Mouse (Mus musculus): ENCODE measurements around the gene Nqo2. TPM values are rescaled to one million over a fixed set of nuclear protein-coding genes. Genes with fewer than 3 reads are reported as not detected.
A peak's percentile ranks its signal among the peaks of the same experiment; 100 is the strongest.

Gene Nqo2
- total and polyA plus RNA-seq, 3 experiments = 0.29 to 13.1 (median 11.8) TPM

- Histone ChIP-seq H3K4me1 (ENCODE audit: insufficient read depth, low read depth, low read length) (peaks cover 21% of the 10 kb centered on the region), H3K4me3 (ENCODE audit: low read depth, low read length) (no peak overlapping the region), H3K27me3 (ENCODE audit: insufficient read depth, low read length) (no peaks in the 10 kb centered on the region), H3K36me3 (replicated peaks) (no peaks in the 10 kb centered on the region), H3K9me3 (replicated peaks) (no peaks in the 10 kb centered on the region)
- TF ChIP-seq TAL1 (conservative IDR thresholded peaks at IDR 0.05; ENCODE audit: low read depth, low read length) (no peak), CTCF (IDR thresholded peaks at IDR 0.05; ENCODE audit: low read depth, low read length) (no peak), POLR2AphosphoS5 (IDR thresholded peaks at IDR 0.05; ENCODE audit: insufficient replicate concordance, low read depth, low read length) (no peak), GATA2 (IDR thresholded peaks at IDR 0.05; ENCODE audit: borderline replicate concordance, low read depth, low read length) (no peak), GATA1 (IDR thresholded peaks at IDR 0.05; ENCODE audit: borderline replicate concordance, low read length) (no peak)
- DNase-seq (ENCODE audit: low spot score) = no peak
- no peak for ATAC-seq (ENCODE audit: extremely low read depth, insufficient number of reproducible peaks, low FRiP score, poor library complexity, severe bottlenecking)
Observed at GRCm38 (mm10) chr13:33966574-33966973, 2.1 kb downstream of the Nqo2 start.

- Histone ChIP-seq H3K27me3 (ENCODE audit: insufficient read depth, low read length) (no peaks in the 10 kb centered on the region), H3K9me3 (replicated peaks) (no peaks in the 10 kb centered on the region), H3K36me3 (replicated peaks) (peaks cover 14% of the 10 kb centered on the region), H3K4me3 (ENCODE audit: low read depth, low read length) (no peak overlapping the region), H3K4me1 (ENCODE audit: insufficient read depth, low read depth, low read length) (peaks cover 3% of the 10 kb centered on the region; the same call in 1 of the 2 replicates)
- no peak for TF ChIP-seq TAL1 (conservative IDR thresholded peaks at IDR 0.05; ENCODE audit: low read depth, low read length)
- TF ChIP-seq POLR2AphosphoS5 (IDR thresholded peaks at IDR 0.05; ENCODE audit: insufficient replicate concordance, low read depth, low read length) = no peak
- no peak for TF ChIP-seq GATA2 (IDR thresholded peaks at IDR 0.05; ENCODE audit: borderline replicate concordance, low read depth, low read length)
- TF ChIP-seq GATA1 (IDR thresholded peaks at IDR 0.05; ENCODE audit: borderline replicate concordance, low read length) = no peak
- no peak for TF ChIP-seq CTCF (IDR thresholded peaks at IDR 0.05; ENCODE audit: low read depth, low read length)
- ATAC-seq (ENCODE audit: extremely low read depth, insufficient number of reproducible peaks, low FRiP score, poor library complexity, severe bottlenecking) (no peak), DNase-seq (ENCODE audit: low spot score) (no peak)
Observed at GRCm38 (mm10) chr13:33989625-33990024, 25.1 kb downstream of the Nqo2 start.

- no peaks in the 10 kb centered on the region; the same call in 1 of the 2 replicates for H3K4me1 ChIP-seq (ENCODE audit: insufficient read depth, low read depth, low read length)
- no peaks in the 10 kb centered on the region for H3K27me3 ChIP-seq (ENCODE audit: insufficient read depth, low read length)
- peak; percentile 56 for TF ChIP-seq CTCF (IDR thresholded peaks at IDR 0.05; ENCODE audit: low read depth, low read length)
- TF ChIP-seq GATA2 (IDR thresholded peaks at IDR 0.05; ENCODE audit: borderline replicate concordance, low read depth, low read length) = no peak
- DNase-seq (ENCODE audit: low spot score) (peak; percentile 35), ATAC-seq (ENCODE audit: extremely low read depth, insufficient number of reproducible peaks, low FRiP score, poor library complexity, severe bottlenecking) (no peak)
- peaks cover 8% of the 10 kb centered on the region for H3K36me3 ChIP-seq (replicated peaks)
- H3K9me3 ChIP-seq (replicated peaks) = no peaks in the 10 kb centered on the region
- H3K4me3 ChIP-seq (ENCODE audit: low read depth, low read length) = no peak overlapping the region
Observed at GRCm38 (mm10) chr13:33995197-33995596, 30.7 kb downstream of the Nqo2 start.

DNA sequence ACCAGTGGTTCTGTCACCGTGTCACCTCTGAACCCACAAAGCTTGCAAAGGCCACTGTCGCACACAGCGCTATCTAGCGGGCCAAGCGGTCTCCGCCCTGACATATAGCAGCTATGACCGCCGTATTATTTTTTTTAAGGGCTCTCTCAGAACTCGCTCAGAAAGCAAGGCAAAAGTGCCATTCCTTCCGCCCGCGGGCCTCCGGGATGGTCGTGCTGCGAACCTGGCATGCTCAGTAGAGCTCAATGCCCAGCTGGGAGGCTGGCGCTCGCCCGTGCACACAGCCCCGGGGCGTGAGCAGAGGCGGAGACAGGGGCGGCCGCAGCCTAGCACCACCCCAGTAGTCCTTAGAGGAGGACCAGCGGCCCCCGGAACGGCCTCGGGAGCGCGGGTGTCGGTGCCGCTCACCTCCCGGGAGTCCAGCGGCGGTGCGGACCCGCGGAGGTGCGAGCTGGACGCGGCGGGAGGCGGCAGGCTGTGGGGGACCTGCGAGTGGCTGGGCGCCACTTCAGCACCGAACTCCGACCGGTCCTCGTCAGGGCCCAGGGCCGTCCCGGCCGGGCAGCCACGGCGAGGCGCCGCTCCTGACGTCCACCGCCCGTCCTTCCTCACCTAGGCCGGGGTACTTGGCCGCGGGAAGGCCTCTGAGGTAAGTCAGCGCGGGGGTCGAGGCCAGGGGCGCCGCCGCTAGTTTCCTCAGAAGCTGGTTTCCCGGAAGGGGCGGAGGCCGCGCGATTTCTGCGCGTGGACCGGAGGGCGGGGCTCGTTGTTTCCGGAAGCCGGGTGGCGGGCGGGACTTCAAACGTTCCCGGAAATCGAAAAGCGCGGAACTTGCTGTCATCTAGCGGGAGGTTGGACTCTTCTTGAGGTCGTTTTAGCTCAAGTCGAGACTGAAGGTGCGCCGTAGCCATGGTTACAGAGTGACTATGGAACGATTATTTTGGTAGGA lies 37.8 kb downstream of the Nqo2 start, which contains the start of the genes Ripk1 and Serpinb6a:
Gene Ripk1 (plus strand): TSS at position 306 of the 949 bp plus-strand sequence.
Gene Serpinb6a (minus strand): TSS at position 737 of the 949 bp plus-strand sequence.
- Histone ChIP-seq H3K27me3 (ENCODE audit: insufficient read depth, low read length) (no peaks in the 10 kb centered on the region), H3K9me3 (replicated peaks) (no peaks in the 10 kb centered on the region), H3K4me3 (ENCODE audit: low read depth, low read length) (peak within 1 kb of the TSS; percentile 100), H3K4me1 (ENCODE audit: insufficient read depth, low read depth, low read length) (peaks cover 27% of the 10 kb centered on the region), H3K36me3 (replicated peaks) (peaks cover 12% of the 10 kb centered on the region)
- TF ChIP-seq CTCF (IDR thresholded peaks at IDR 0.05; ENCODE audit: low read depth, low read length) (no peak), GATA1 (IDR thresholded peaks at IDR 0.05; ENCODE audit: borderline replicate concordance, low read length) (no peak)
- peak; percentile 88 for ATAC-seq (ENCODE audit: extremely low read depth, insufficient number of reproducible peaks, low FRiP score, poor library complexity, severe bottlenecking)
- DNase-seq (ENCODE audit: low spot score) = peak; percentile 85

GRCm38 (mm10) chr13:34003058-34003457 lies 38.6 kb downstream of the Nqo2 start:
- no peak for TF ChIP-seq TAL1 (conservative IDR thresholded peaks at IDR 0.05; ENCODE audit: low read depth, low read length)
- no peak for TF ChIP-seq GATA2 (IDR thresholded peaks at IDR 0.05; ENCODE audit: borderline replicate concordance, low read depth, low read length)
- Histone ChIP-seq H3K4me3 (ENCODE audit: low read depth, low read length) (peak overlapping the region; percentile 100), H3K9me3 (replicated peaks) (no peaks in the 10 kb centered on the region), H3K4me1 (ENCODE audit: insufficient read depth, low read depth, low read length) (peaks cover 29% of the 10 kb centered on the region), H3K27me3 (ENCODE audit: insufficient read depth, low read length) (no peaks in the 10 kb centered on the region), H3K36me3 (replicated peaks) (peaks cover 12% of the 10 kb centered on the region)
- no peak for ATAC-seq (ENCODE audit: extremely low read depth, insufficient number of reproducible peaks, low FRiP score, poor library complexity, severe bottlenecking)
- DNase-seq (ENCODE audit: low spot score) = no peak

DNA sequence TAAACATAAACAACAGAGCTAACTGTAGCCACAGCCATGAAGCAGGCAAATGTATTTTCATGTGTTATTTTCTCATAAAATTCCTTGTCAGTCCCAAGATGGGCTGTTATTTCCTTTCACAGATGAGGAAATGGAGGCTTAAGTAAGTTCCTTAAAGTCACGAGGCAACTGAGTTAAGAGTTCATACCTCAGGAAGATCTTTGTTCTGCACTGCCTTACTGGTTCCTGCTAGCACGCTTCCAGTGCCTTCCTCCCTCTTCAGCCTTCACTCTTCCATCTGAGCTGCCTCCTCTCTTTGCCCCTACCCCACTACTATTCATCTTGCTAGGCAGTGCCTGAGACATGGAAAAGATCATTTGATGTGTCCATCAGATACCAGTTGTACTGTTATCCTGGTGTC lies 42.7 kb downstream of the Nqo2 start:
- peaks cover 45% of the 10 kb centered on the region for H3K36me3 ChIP-seq (replicated peaks)
- no peak for ATAC-seq (ENCODE audit: extremely low read depth, insufficient number of reproducible peaks, low FRiP score, poor library complexity, severe bottlenecking)
- H3K4me3 ChIP-seq (ENCODE audit: low read depth, low read length) = no peak overlapping the region
- no peak for DNase-seq (ENCODE audit: low spot score)
- peaks cover 17% of the 10 kb centered on the region for H3K4me1 ChIP-seq (ENCODE audit: insufficient read depth, low read depth, low read length)
- TF ChIP-seq POLR2AphosphoS5 (IDR thresholded peaks at IDR 0.05; ENCODE audit: insufficient replicate concordance, low read depth, low read length) (no peak), TAL1 (conservative IDR thresholded peaks at IDR 0.05; ENCODE audit: low read depth, low read length) (no peak), GATA1 (IDR thresholded peaks at IDR 0.05; ENCODE audit: borderline replicate concordance, low read length) (no peak), CTCF (IDR thresholded peaks at IDR 0.05; ENCODE audit: low read depth, low read length) (no peak), GATA2 (IDR thresholded peaks at IDR 0.05; ENCODE audit: borderline replicate concordance, low read depth, low read length) (no peak)
- no peaks in the 10 kb centered on the region for H3K9me3 ChIP-seq (replicated peaks)
- no peaks in the 10 kb centered on the region for H3K27me3 ChIP-seq (ENCODE audit: insufficient read depth, low read length)

Measured in G1E (cell line).